Mouse (Mus musculus): ENCODE data around the gene Rbfox1. TPM values are rescaled to one million over a fixed set of nuclear protein-coding genes. Genes with fewer than 3 reads are reported as not detected.

The Rbfox1 gene
- total and polyA plus RNA-seq, 2 experiments from 2014 or later = 129 to 214 TPM

GRCm38 (mm10) chr16:6900006-6900405, 1014.9 kb downstream of the Rbfox1 start:
- Histone ChIP-seq H3K9me3 (ENCODE audit: low read length) (no peaks in the 10 kb centered on the region), H3K4me1 (ENCODE audit: insufficient read depth) (no peaks in the 10 kb centered on the region), H3K9ac (no peak overlapping the region), H3K36me3 (ENCODE audit: insufficient read depth) (no peaks in the 10 kb centered on the region), H3K4me3 (ENCODE audit: low read depth, low read length) (no peak overlapping the region), H3K4me2 (ENCODE audit: low read depth) (no peak overlapping the region), H3K27ac (ENCODE audit: low read depth, low read length) (no peak overlapping the region), H3K27me3 (ENCODE audit: insufficient read depth, low read length) (no peaks in the 10 kb centered on the region)
- 59% methylated on average over 2 of the region's 2 CpGs for WGBS
- DNase-seq (no peak), ATAC-seq (no peak)
- no peak for TF ChIP-seq CTCF (IDR thresholded peaks at IDR 0.05; ENCODE audit: low read depth)

- Histone ChIP-seq H3K4me3 (ENCODE audit: low read depth, low read length) (no peak overlapping the region), H3K9me3 (ENCODE audit: low read length) (no peaks in the 10 kb centered on the region), H3K4me2 (ENCODE audit: low read depth) (no peak overlapping the region), H3K27me3 (ENCODE audit: insufficient read depth, low read length) (no peaks in the 10 kb centered on the region), H3K27ac (ENCODE audit: low read depth, low read length) (no peak overlapping the region), H3K9ac (no peak overlapping the region), H3K36me3 (ENCODE audit: insufficient read depth) (no peaks in the 10 kb centered on the region), H3K4me1 (ENCODE audit: insufficient read depth) (no peaks in the 10 kb centered on the region)
- no peak for TF ChIP-seq CTCF (IDR thresholded peaks at IDR 0.05; ENCODE audit: low read depth)
- DNase-seq = no peak
- ATAC-seq = no peak
- WGBS = 78% methylated on average over 4 of the region's 4 CpGs
Observed at GRCm38 (mm10) chr16:6904984-6905383, 1019.8 kb downstream of the Rbfox1 start.

- Histone ChIP-seq H3K27ac (ENCODE audit: low read depth, low read length) (peak overlapping the region; percentile 40; the same call in 1 of the 2 replicates), H3K4me3 (ENCODE audit: low read depth, low read length) (no peak overlapping the region), H3K27me3 (ENCODE audit: insufficient read depth, low read length) (no peaks in the 10 kb centered on the region), H3K4me2 (ENCODE audit: low read depth) (no peak overlapping the region), H3K9me3 (ENCODE audit: low read length) (no peaks in the 10 kb centered on the region), H3K36me3 (ENCODE audit: insufficient read depth) (no peaks in the 10 kb centered on the region), H3K4me1 (ENCODE audit: insufficient read depth) (no peaks in the 10 kb centered on the region), H3K9ac (no peak overlapping the region)
- no peak for TF ChIP-seq CTCF (IDR thresholded peaks at IDR 0.05; ENCODE audit: low read depth)
- 40% methylated on average over 2 of the region's 2 CpGs for WGBS
- ATAC-seq = peak; percentile 47; the same call in 1 of the 2 replicates
- peak; percentile 38 for DNase-seq
Observed at GRCm38 (mm10) chr16:6906001-6906400, 1020.8 kb downstream of the Rbfox1 start.

- TF ChIP-seq CTCF (IDR thresholded peaks at IDR 0.05; ENCODE audit: low read depth) = no peak
- Histone ChIP-seq H3K27ac (ENCODE audit: low read depth, low read length) (0 out of 2 replicates have a peak overlapping the region, but pooled peaks have one; percentile 11), H3K36me3 (ENCODE audit: insufficient read depth) (no peaks in the 10 kb centered on the region), H3K4me2 (ENCODE audit: low read depth) (no peak overlapping the region), H3K4me1 (ENCODE audit: insufficient read depth) (no peaks in the 10 kb centered on the region), H3K9ac (no peak overlapping the region), H3K4me3 (ENCODE audit: low read depth, low read length) (no peak overlapping the region), H3K9me3 (ENCODE audit: low read length) (no peaks in the 10 kb centered on the region), H3K27me3 (ENCODE audit: insufficient read depth, low read length) (no peaks in the 10 kb centered on the region)
- peak; percentile 72 for ATAC-seq
- DNase-seq = peak; percentile 61
- WGBS = 31% methylated on average over 6 of the region's 6 CpGs
Observed at GRCm38 (mm10) chr16:6907550-6907949, 1022.4 kb downstream of the Rbfox1 start.

DNA sequence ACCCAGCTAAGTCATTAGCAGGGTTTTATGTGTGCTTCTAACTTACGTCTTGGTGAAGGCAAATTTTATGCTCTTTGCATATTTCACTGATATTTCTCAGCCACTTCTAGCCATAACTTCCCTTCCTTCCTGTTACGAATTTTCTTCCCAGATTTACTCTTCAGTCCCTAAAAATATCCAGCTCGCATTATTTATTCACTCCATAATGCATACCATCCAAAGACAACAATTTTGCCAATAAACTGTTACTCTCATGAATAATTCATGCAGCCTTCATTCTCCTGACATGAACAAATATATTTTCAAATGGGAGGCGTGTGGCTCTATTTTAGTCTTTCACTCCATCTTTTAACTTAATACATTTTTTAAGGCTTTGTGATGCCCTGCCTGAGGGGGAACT, 1029.4 kb downstream of the Rbfox1 start:
- peak; percentile 45; the same call in 1 of the 2 replicates for ATAC-seq
- Histone ChIP-seq H3K9ac (no peak overlapping the region), H3K27ac (ENCODE audit: low read depth, low read length) (no peak overlapping the region), H3K27me3 (ENCODE audit: insufficient read depth, low read length) (no peaks in the 10 kb centered on the region), H3K9me3 (ENCODE audit: low read length) (no peaks in the 10 kb centered on the region), H3K4me3 (ENCODE audit: low read depth, low read length) (no peak overlapping the region), H3K36me3 (ENCODE audit: insufficient read depth) (no peaks in the 10 kb centered on the region), H3K4me2 (ENCODE audit: low read depth) (no peak overlapping the region), H3K4me1 (ENCODE audit: insufficient read depth) (peaks cover 6% of the 10 kb centered on the region; the same call in 1 of the 2 replicates)
- no peak for DNase-seq
- 37% methylated on average over 4 of the region's 4 CpGs for WGBS
- no peak for TF ChIP-seq CTCF (IDR thresholded peaks at IDR 0.05; ENCODE audit: low read depth)

DNA sequence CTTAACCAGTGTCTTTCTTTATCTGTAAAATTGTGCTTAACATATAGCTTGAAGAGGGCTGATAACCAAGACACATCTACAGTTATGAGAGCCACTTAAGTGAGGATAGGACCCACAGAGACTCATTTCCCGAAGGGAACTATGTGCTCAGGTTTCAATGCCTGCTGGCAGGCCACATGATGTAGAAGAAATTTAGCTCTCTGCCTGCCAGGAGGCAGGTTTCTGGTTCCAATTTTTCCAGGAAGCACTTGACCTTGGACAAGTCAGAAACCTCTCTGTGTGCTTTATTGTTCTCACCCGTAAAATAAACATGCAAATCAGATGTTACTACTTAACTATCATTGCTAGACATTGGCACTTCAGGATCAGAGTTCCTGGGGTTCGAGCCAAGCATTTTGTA, 1033.5 kb downstream of the Rbfox1 start:
- ATAC-seq = no peak
- WGBS = 39% methylated on average over 3 of the region's 3 CpGs
- DNase-seq = no peak
- no peak for TF ChIP-seq CTCF (IDR thresholded peaks at IDR 0.05; ENCODE audit: low read depth)
- Histone ChIP-seq H3K9ac (no peak overlapping the region), H3K36me3 (ENCODE audit: insufficient read depth) (no peaks in the 10 kb centered on the region), H3K9me3 (ENCODE audit: low read length) (no peaks in the 10 kb centered on the region), H3K4me3 (ENCODE audit: low read depth, low read length) (no peak overlapping the region), H3K27ac (ENCODE audit: low read depth, low read length) (no peak overlapping the region), H3K4me1 (ENCODE audit: insufficient read depth) (peaks cover 6% of the 10 kb centered on the region; the same call in 1 of the 2 replicates), H3K27me3 (ENCODE audit: insufficient read depth, low read length) (no peaks in the 10 kb centered on the region), H3K4me2 (ENCODE audit: low read depth) (no peak overlapping the region)

DNA sequence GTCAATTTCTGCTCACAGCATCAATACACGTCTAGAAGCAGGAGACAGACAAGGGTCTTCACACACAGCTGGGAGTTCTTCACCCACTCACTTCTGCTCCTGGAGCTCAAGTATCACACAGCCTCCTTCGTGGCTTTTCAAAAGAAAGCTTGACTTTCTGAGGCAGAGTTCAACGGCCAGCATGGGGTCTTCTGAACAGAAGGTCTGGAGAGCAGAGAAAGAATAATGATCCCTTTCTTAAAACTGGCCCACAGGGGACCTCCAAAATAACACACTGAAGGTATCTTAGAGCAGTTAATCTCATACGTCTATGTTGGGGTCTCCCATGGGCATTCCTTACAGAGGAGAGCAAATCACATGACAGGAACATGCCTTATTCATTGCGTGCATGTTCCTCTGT, 1034.5 kb downstream of the Rbfox1 start:
- no peak for ATAC-seq
- Histone ChIP-seq H3K27me3 (ENCODE audit: insufficient read depth, low read length) (no peaks in the 10 kb centered on the region), H3K27ac (ENCODE audit: low read depth, low read length) (no peak overlapping the region), H3K4me2 (ENCODE audit: low read depth) (no peak overlapping the region), H3K36me3 (ENCODE audit: insufficient read depth) (no peaks in the 10 kb centered on the region), H3K4me3 (ENCODE audit: low read depth, low read length) (no peak overlapping the region), H3K9ac (no peak overlapping the region), H3K4me1 (ENCODE audit: insufficient read depth) (peaks cover 6% of the 10 kb centered on the region; the same call in 1 of the 2 replicates), H3K9me3 (ENCODE audit: low read length) (no peaks in the 10 kb centered on the region)
- no peak for TF ChIP-seq CTCF (IDR thresholded peaks at IDR 0.05; ENCODE audit: low read depth)
- DNase-seq = no peak
- WGBS = 31% methylated on average over 5 of the region's 5 CpGs

Measured in forebrain, postnatal 0 days (tissue).